Mouse (Mus musculus): ENCODE data around the gene Mst1r.

DNA sequence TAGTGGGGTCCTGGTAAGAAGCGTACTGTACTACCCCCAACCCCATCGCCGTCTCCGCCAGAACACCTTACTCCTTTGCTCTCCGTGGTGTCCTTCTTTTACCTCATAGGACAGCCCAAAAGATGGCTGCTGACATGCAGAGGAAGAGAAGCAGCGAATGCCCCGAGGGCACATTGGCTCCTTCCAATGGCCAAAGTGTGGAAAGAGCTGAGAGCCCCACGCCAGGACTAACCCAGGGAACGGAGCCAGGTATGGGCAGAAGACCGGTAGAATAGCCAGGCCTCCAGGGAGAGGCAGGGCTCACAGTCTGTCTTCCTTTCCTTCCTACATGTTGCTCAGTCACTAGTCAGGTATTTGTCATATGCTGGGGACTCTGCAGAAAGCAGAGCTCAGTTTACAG, 8.1 kb upstream of the Mst1r start:
- TF ChIP-seq CTCF (IDR thresholded peaks at IDR 0.05; ENCODE audit: control insufficient read depth, insufficient read depth, insufficient read length) (no peak), USF1 (IDR thresholded peaks at IDR 0.05; ENCODE audit: low read depth) (no peak), MAX (IDR thresholded peaks at IDR 0.05) (no peak), MYOD1 (IDR thresholded peaks at IDR 0.05; ENCODE audit: control insufficient read depth, insufficient read length, low read depth) (no peak), CEBPB (IDR thresholded peaks at IDR 0.05; ENCODE audit: low read depth) (no peak), FOSL1 (IDR thresholded peaks at IDR 0.05; ENCODE audit: insufficient read depth, low read length, poor library complexity, severe bottlenecking) (no peak)

Measured in C2C12 (cell line).